ENCODE assay signal across 15 mouse cellular contexts in genomic region chr7:106440900-106441506, GRCm38 (mm10).
A peak's percentile ranks its signal among the peaks of the same experiment; 100 is the strongest.
DNase-seq lines count a peak whose midpoint lies in the region; ATAC-seq lines count a peak whose summit lies in the region.
"Had no signal": no experiment of that assay in that cellular context is flagged by ENCODE, and none has a peak within 500 bp of the region (broad histone marks: within the 10 kb centered on the region; RNA-seq: fewer than 3 reads in every experiment).

No protein-coding gene starts in this region.

- H3K4me1 ChIP-seq in liver, embryonic 11.5 days (replicated peaks; ENCODE audit: control insufficient read depth, insufficient read depth, low read length) = no peaks in the 10 kb centered on the region
- no peaks in the 10 kb centered on the region for H3K4me1 ChIP-seq in midbrain, embryonic 14.5 days (ENCODE audit: control insufficient read depth, insufficient read depth, low read length)
- H3K4me1 ChIP-seq: hindbrain, embryonic 12.5 days; neural tube, embryonic 12.5 days had no signal

- H3K9me3 ChIP-seq in liver, embryonic 11.5 days (ENCODE audit: control insufficient read depth, low read length) = no peaks in the 10 kb centered on the region
- H3K9me3 ChIP-seq in midbrain, embryonic 14.5 days (ENCODE audit: control insufficient read depth, low read length) = no peaks in the 10 kb centered on the region
- H3K9me3 ChIP-seq: G1E; hindbrain, embryonic 12.5 days; neural tube, embryonic 12.5 days had no signal

- H3K9ac ChIP-seq in liver, embryonic 11.5 days (ENCODE audit: low read depth, low read length) = no peak overlapping the region
- no peak overlapping the region for H3K9ac ChIP-seq in midbrain, embryonic 14.5 days (replicated peaks; ENCODE audit: low read length)
- H3K9ac ChIP-seq: hindbrain, embryonic 12.5 days; liver, embryonic 14.5 days; neural tube, embryonic 12.5 days had no signal

- no peaks in the 10 kb centered on the region for H3K27me3 ChIP-seq in liver, embryonic 11.5 days (replicated peaks; ENCODE audit: control insufficient read depth, insufficient read depth, low read length)
- no peaks in the 10 kb centered on the region for H3K27me3 ChIP-seq in midbrain, embryonic 14.5 days (ENCODE audit: control insufficient read depth, insufficient read depth, low read length)
- H3K27me3 ChIP-seq: hindbrain, embryonic 12.5 days; neural tube, embryonic 12.5 days had no signal

- no peaks in the 10 kb centered on the region for H3K36me3 ChIP-seq in liver, embryonic 11.5 days (ENCODE audit: control insufficient read depth, insufficient read depth, low read length)
- H3K36me3 ChIP-seq in midbrain, embryonic 14.5 days (ENCODE audit: control insufficient read depth, insufficient read depth, low read length) = no peaks in the 10 kb centered on the region
- H3K36me3 ChIP-seq: G1E; hindbrain, embryonic 12.5 days; neural tube, embryonic 12.5 days had no signal

- DNase-seq in kidney, adult 8-10 months = peak; percentile 19 to 29
- DNase-seq in kidney, postnatal 10 days = no peak
- peak; percentile 53 for DNase-seq in CD4-positive, CD25-positive, alpha-beta regulatory T cell, adult 2 months (ENCODE audit: low read depth, low spot score)
- peak; percentile 2 for DNase-seq in adipocyte (ENCODE audit: low spot score)
- no peak for DNase-seq in urinary bladder, postnatal 10 days (ENCODE audit: low spot score)
- no peak for DNase-seq in liver, embryonic 11.5 days (ENCODE audit: low spot score)
- no peak for DNase-seq in midbrain, embryonic 14.5 days
- DNase-seq: cerebellum, postnatal 36 days had no signal

- WGBS in liver, embryonic 11.5 days = 38% methylated on average over 1 of the region's 1 CpGs
- 46% methylated on average over 1 of the region's 1 CpGs for WGBS in midbrain, embryonic 14.5 days

- peak; percentile 83 for ATAC-seq in megakaryocyte, adult 5-6 weeks (ENCODE audit: poor library complexity, severe bottlenecking)
- ATAC-seq in liver, embryonic 11.5 days (replicated peaks; ENCODE audit: low FRiP score) = no peak
- no peak for ATAC-seq in midbrain, embryonic 14.5 days (ENCODE audit: low FRiP score, low TSS enrichment)

- no peak overlapping the region for H3K4me2 ChIP-seq in liver, embryonic 11.5 days
- H3K4me2 ChIP-seq in midbrain, embryonic 14.5 days (ENCODE audit: low read length) = no peak overlapping the region
- H3K4me2 ChIP-seq: hindbrain, embryonic 12.5 days; neural tube, embryonic 12.5 days had no signal

- H3K27ac ChIP-seq in liver, embryonic 11.5 days (ENCODE audit: low read depth, low read length) = no peak overlapping the region
- no peak overlapping the region for H3K27ac ChIP-seq in midbrain, embryonic 14.5 days (replicated peaks; ENCODE audit: low read depth, low read length)
- H3K27ac ChIP-seq: hindbrain, embryonic 12.5 days; layer of hippocampus, adult 2 months; liver, embryonic 14.5 days; macrophage; neural tube, embryonic 12.5 days had no signal

- no peak overlapping the region for H3K4me3 ChIP-seq in liver, embryonic 11.5 days (ENCODE audit: low read depth, low read length)
- no peak overlapping the region for H3K4me3 ChIP-seq in midbrain, embryonic 14.5 days (replicated peaks; ENCODE audit: low read depth, low read length)
- H3K4me3 ChIP-seq: hindbrain, embryonic 12.5 days; layer of hippocampus, adult 2 months; neural tube, embryonic 12.5 days had no signal

Comparison
In these comparisons a context has a peak if more than half of its experiments do, and no peak if none do; other contexts are left out.
1. DNase-seq: peak in kidney, adult 8-10 months (2 of 2), CD4-positive, CD25-positive, alpha-beta regulatory T cell, adult 2 months (single experiment) and adipocyte (single experiment); none in kidney, postnatal 10 days (single experiment), urinary bladder, postnatal 10 days (single experiment), liver, embryonic 11.5 days (single experiment) and midbrain, embryonic 14.5 days (single experiment).